Mouse (Mus musculus): Measurements from ENCODE around the gene Eif4g1.

Eif4g1 gene

GRCm38 (mm10) chr16:20672965-20673705, 5.0 kb downstream of the Eif4g1 start:
- peak; percentile 76 for DNase-seq

GRCm38 (mm10) chr16:20673706-20674303, 5.7 kb downstream of the Eif4g1 start:
- peak; percentile 47 for DNase-seq

GRCm38 (mm10) chr16:20675213-20675612, 7.1 kb downstream of the Eif4g1 start:
- DNase-seq = no peak

GRCm38 (mm10) chr16:20676702-20677101, 8.6 kb downstream of the Eif4g1 start:
- no peak for DNase-seq

- DNase-seq = no peak
Observed at GRCm38 (mm10) chr16:20677380-20677779, 9.3 kb downstream of the Eif4g1 start.

- DNase-seq = no peak
Observed at GRCm38 (mm10) chr16:20677974-20678675, 10.0 kb downstream of the Eif4g1 start.

GRCm38 (mm10) chr16:20690774-20691173, 22.7 kb downstream of the Eif4g1 start:
- no peak for DNase-seq

GRCm38 (mm10) chr16:20691617-20692016, 23.5 kb downstream of the Eif4g1 start:
- DNase-seq = no peak

GRCm38 (mm10) chr16:20692241-20692965, 24.3 kb downstream of the Eif4g1 start:
- DNase-seq = no peak

- peak; percentile 88 for DNase-seq
Observed at GRCm38 (mm10) chr16:20693111-20693701, 25.1 kb downstream of the Eif4g1 start, which contains the start of gene Fam131a. Fam131a (plus strand) TSS chr16:20693241.

- no peak for DNase-seq
Observed at GRCm38 (mm10) chr16:20694781-20695180, 26.7 kb downstream of the Eif4g1 start.

GRCm38 (mm10) chr16:20695622-20696323, 27.7 kb downstream of the Eif4g1 start:
- DNase-seq = no peak

- no peak for DNase-seq
Observed at GRCm38 (mm10) chr16:20699266-20699665, 31.2 kb downstream of the Eif4g1 start.

GRCm38 (mm10) chr16:20700036-20700435, 31.9 kb downstream of the Eif4g1 start:
- no peak for DNase-seq

GRCm38 (mm10) chr16:20701316-20701715, 33.2 kb downstream of the Eif4g1 start:
- DNase-seq = no peak

- no peak for DNase-seq
Observed at GRCm38 (mm10) chr16:20701729-20702521, 33.8 kb downstream of the Eif4g1 start.

GRCm38 (mm10) chr16:20702522-20702893, 34.4 kb downstream of the Eif4g1 start:
- peak; percentile 60 for DNase-seq

- DNase-seq = no peak
Observed at GRCm38 (mm10) chr16:20703071-20703470, 35.0 kb downstream of the Eif4g1 start.

GRCm38 (mm10) chr16:20703699-20704400, 35.7 kb downstream of the Eif4g1 start:
- DNase-seq = no peak

GRCm38 (mm10) chr16:20705786-20706185, 37.7 kb downstream of the Eif4g1 start:
- DNase-seq = no peak
